Mouse (Mus musculus): ENCODE data around the gene Usp5. TPM values are rescaled to one million over a fixed set of nuclear protein-coding genes. Genes with fewer than 3 reads are reported as not detected.
"Not testable (repeated sequence)": the region's sequence is repeated elsewhere in the genome, so short reads cannot be mapped to it uniquely, and the experiment has no call there.

Usp5 gene
- polyA plus RNA-seq, 1 experiment from 2014 or later = 115 TPM

DNA sequence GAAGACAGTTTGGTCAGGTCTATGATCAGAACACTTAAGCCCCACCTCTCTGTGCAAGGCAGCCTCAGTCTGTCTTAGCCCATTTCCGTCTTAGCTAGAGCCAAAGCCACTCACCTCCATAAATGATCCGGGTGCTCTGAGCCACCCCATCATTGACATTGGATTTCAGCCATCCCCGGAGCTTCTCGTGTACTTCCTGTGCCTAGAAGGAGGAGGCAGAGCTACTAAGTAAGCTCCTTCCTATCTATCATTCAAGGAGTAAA lies 17.9 kb downstream of the Usp5 start:
- Histone ChIP-seq H3K36me3 (ENCODE audit: control insufficient read depth, insufficient read depth, low read length) (peaks cover 22% of the 10 kb centered on the region), H3K4me1 (replicated peaks; ENCODE audit: control insufficient read depth, insufficient read depth, low read length) (peaks cover 49% of the 10 kb centered on the region), H3K9ac (ENCODE audit: low read depth, low read length) (no peak overlapping the region; the same call in 1 of the 2 replicates), H3K4me2 (peak overlapping the region; percentile 70), H3K27ac (ENCODE audit: low read depth, low read length) (peak overlapping the region; percentile 98; the same call in 1 of the 2 replicates), H3K27me3 (replicated peaks; ENCODE audit: control insufficient read depth, insufficient read depth, low read length) (no peaks in the 10 kb centered on the region), H3K9me3 (ENCODE audit: control insufficient read depth, low read length) (no peaks in the 10 kb centered on the region), H3K4me3 (ENCODE audit: low read depth, low read length) (peak overlapping the region; percentile 87; the same call in 1 of the 2 replicates)
- DNase-seq (ENCODE audit: low spot score) = no peak
- ATAC-seq (replicated peaks; ENCODE audit: low FRiP score) = no peak
- 87% methylated on average over 4 of the region's 4 CpGs for WGBS

DNA sequence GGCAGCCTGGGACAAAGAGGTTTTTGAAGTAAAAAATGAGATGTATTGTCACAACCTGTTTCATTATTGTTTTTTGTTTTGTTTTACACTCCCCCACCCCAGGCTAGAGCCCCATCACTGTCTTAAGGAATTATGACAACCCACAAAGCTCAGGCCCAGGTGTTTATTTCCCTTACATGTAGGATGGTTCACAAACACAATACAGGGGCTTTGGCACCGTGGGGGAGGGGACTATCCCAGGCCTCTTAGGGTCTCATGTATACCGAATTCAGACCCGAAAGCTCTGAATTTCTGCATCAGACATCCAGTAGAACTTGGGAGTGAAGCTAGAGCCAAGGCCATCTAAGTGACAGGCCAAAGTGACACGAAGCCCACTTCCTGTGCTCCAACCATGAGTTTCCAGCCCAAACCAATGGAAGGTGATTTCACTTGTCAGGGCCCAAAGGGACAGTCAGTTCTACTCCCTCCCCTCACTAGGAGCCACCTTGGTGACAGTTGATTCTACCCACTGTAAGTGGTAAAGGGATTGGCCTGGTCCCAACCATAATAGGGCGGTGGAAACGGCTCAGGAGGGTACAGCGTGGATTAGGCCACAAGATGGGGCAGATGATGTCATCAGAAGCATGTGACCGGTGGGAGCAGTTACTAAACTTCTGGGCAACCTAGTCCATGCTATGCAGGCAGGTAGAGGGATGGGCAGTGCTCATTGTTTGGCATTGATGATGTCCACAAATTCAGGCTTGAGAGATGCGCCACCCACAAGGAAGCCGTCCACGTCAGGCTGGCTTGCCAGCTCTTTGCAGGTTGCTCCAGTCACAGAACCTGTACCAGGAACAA lies 18.5 kb downstream of the Usp5 start:
- not testable (repeated sequence) for H3K27me3 ChIP-seq (replicated peaks; ENCODE audit: control insufficient read depth, insufficient read depth, low read length); ATAC-seq (replicated peaks; ENCODE audit: low FRiP score); H3K9me3 ChIP-seq (ENCODE audit: control insufficient read depth, low read length); DNase-seq (ENCODE audit: low spot score)
- 80% methylated on average over 11 of the region's 11 CpGs for WGBS
- peaks cover 22% of the 10 kb centered on the region for H3K36me3 ChIP-seq (ENCODE audit: control insufficient read depth, insufficient read depth, low read length)
- H3K9ac ChIP-seq (ENCODE audit: low read depth, low read length) = peak overlapping the region; percentile 81; the same call in 1 of the 2 replicates
- H3K27ac ChIP-seq (ENCODE audit: low read depth, low read length) = peak overlapping the region; percentile 96; the same call in 1 of the 2 replicates
- peak overlapping the region; percentile 96 for H3K4me2 ChIP-seq
- H3K4me3 ChIP-seq (ENCODE audit: low read depth, low read length) = peak overlapping the region; percentile 68; the same call in 1 of the 2 replicates
- peaks cover 53% of the 10 kb centered on the region for H3K4me1 ChIP-seq (replicated peaks; ENCODE audit: control insufficient read depth, insufficient read depth, low read length)

DNA sequence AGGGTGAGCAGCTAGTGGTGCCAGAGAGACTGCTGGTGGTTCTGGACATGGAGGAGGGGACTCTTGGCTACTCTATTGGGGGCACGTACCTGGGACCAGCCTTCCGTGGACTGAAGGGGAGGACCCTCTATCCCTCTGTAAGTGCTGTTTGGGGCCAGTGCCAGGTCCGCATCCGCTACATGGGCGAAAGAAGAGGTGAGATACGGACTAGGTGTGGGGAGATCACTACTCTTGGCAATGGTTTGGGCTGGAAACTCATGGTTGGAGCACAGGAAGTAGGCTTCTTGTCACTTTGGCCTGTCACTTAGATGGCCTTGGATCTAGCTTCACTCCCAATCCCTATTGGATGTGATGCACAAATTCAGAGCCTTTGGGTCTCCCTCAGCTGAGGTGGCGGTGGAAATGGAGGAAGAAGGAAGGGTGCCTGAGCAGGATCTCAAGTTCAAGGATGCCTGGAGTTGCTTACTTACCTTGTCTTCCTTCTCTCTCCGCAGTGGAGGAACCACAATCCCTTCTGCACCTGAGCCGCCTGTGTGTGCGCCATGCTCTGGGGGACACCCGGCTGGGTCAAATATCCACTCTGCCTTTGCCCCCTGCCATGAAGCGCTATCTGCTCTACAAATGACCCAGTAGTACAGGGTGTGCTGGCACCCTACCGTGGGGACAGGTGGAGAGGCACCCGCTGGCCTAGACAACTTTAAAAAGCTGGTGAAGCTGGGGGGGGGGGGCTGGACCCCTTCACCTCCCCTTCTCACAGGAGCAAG lies 19.3 kb downstream of the Usp5 start:
- DNase-seq (ENCODE audit: low spot score) (no peak), ATAC-seq (replicated peaks; ENCODE audit: low FRiP score) (peak; percentile 1; the same call in 1 of the 2 replicates)
- H3K27ac ChIP-seq (ENCODE audit: low read depth, low read length) = peak overlapping the region; percentile 96
- no peaks in the 10 kb centered on the region for H3K9me3 ChIP-seq (ENCODE audit: control insufficient read depth, low read length)
- H3K27me3 ChIP-seq (replicated peaks; ENCODE audit: control insufficient read depth, insufficient read depth, low read length) = no peaks in the 10 kb centered on the region
- peak overlapping the region; percentile 68 for H3K4me3 ChIP-seq (ENCODE audit: low read depth, low read length)
- peaks cover 22% of the 10 kb centered on the region for H3K36me3 ChIP-seq (ENCODE audit: control insufficient read depth, insufficient read depth, low read length)
- peak overlapping the region; percentile 96 for H3K4me2 ChIP-seq
- H3K9ac ChIP-seq (ENCODE audit: low read depth, low read length) = peak overlapping the region; percentile 81
- 56% methylated on average over 14 of the region's 14 CpGs for WGBS
- H3K4me1 ChIP-seq (replicated peaks; ENCODE audit: control insufficient read depth, insufficient read depth, low read length) = peaks cover 55% of the 10 kb centered on the region

DNA sequence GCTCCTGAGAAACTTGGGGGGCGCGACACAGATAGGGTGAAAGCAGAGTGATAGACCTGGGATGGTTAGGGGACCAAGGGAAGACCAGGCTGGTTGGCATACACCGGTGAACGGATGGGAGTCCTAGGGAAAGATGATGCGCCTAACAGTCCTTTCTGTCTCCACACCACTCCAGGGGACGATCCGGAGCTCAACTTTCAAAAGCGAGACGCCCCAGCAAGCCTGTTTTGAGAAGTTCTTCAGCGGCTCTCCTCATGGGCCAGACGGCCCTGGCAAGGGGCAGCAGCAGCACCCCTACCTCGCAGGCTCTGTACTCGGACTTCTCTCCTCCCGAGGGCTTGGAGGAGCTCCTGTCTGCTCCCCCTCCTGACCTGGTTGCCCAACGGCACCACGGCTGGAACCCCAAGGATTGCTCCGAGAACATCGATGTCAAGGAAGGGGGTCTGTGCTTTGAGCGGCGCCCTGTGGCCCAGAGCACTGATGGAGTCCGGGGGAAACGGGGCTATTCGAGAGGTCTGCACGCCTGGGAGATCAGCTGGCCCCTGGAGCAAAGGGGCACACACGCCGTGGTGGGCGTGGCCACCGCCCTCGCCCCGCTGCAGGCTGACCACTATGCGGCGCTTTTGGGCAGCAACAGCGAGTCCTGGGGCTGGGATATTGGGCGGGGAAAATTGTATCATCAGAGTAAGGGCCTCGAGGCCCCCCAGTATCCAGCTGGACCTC lies 20.1 kb downstream of the Usp5 start:
- peak; percentile 40 for ATAC-seq (replicated peaks; ENCODE audit: low FRiP score)
- Histone ChIP-seq H3K4me1 (replicated peaks; ENCODE audit: control insufficient read depth, insufficient read depth, low read length) (peaks cover 48% of the 10 kb centered on the region), H3K9ac (ENCODE audit: low read depth, low read length) (peak overlapping the region; percentile 81), H3K4me3 (ENCODE audit: low read depth, low read length) (peak overlapping the region; percentile 68), H3K4me2 (peak overlapping the region; percentile 96), H3K9me3 (ENCODE audit: control insufficient read depth, low read length) (no peaks in the 10 kb centered on the region), H3K27me3 (replicated peaks; ENCODE audit: control insufficient read depth, insufficient read depth, low read length) (no peaks in the 10 kb centered on the region), H3K36me3 (ENCODE audit: control insufficient read depth, insufficient read depth, low read length) (peaks cover 22% of the 10 kb centered on the region), H3K27ac (ENCODE audit: low read depth, low read length) (peak overlapping the region; percentile 96)
- peak; percentile 87 for DNase-seq (ENCODE audit: low spot score)
- under 1% methylated on average over 35 of the region's 35 CpGs for WGBS

DNA sequence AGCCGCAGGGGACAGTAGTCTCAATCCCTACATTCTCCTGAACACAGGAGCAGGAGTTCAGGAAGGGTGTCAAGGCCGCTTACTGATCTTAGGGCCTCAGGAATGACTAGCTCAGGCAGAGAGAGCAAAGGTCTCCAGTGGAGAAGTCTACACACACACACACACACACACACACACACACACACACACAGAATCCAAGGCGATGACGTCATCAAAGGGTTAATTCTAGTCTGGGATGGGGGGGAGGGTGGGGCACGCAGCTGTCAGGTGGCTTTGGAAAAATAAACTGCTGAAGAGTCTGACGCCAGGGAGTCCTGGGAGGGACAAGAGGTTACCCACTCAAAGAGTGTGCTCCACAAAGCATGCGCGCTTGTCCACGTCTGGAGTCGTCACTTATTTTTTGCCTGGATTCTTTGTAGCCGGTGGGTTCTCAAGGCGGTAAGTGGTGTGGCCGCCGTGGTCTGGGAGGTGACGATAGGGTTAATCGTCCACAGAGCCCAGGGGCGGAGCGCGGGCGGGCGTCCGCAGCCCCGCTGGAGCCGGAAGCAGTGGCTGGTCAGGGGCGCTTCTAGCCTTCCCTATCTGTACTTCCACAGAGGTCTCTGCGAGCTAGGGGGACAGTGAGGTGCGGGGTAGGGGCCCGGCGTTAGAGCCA lies 20.8 kb downstream of the Usp5 start, which contains the start of gene Spsb2:
TSS of gene Spsb2 (plus strand) at position 304 of the 655 bp plus-strand sequence.
- H3K4me1 ChIP-seq (replicated peaks; ENCODE audit: control insufficient read depth, insufficient read depth, low read length) = peaks cover 47% of the 10 kb centered on the region
- peak within 1 kb of the TSS; percentile 68 for H3K4me3 ChIP-seq (ENCODE audit: low read depth, low read length)
- no peaks in the 10 kb centered on the region for H3K9me3 ChIP-seq (ENCODE audit: control insufficient read depth, low read length)
- peaks cover 22% of the 10 kb centered on the region for H3K36me3 ChIP-seq (ENCODE audit: control insufficient read depth, insufficient read depth, low read length)
- peak within 1 kb of the TSS; percentile 96 for H3K27ac ChIP-seq (ENCODE audit: low read depth, low read length)
- peak within 1 kb of the TSS; percentile 81 for H3K9ac ChIP-seq (ENCODE audit: low read depth, low read length)
- H3K4me2 ChIP-seq = peak within 1 kb of the TSS; percentile 96
- DNase-seq (ENCODE audit: low spot score) = peak; percentile 84
- no peaks in the 10 kb centered on the region for H3K27me3 ChIP-seq (replicated peaks; ENCODE audit: control insufficient read depth, insufficient read depth, low read length)
- ATAC-seq (replicated peaks; ENCODE audit: low FRiP score) = peak; percentile 65
- 3% methylated on average over 29 of the region's 29 CpGs for WGBS

DNA sequence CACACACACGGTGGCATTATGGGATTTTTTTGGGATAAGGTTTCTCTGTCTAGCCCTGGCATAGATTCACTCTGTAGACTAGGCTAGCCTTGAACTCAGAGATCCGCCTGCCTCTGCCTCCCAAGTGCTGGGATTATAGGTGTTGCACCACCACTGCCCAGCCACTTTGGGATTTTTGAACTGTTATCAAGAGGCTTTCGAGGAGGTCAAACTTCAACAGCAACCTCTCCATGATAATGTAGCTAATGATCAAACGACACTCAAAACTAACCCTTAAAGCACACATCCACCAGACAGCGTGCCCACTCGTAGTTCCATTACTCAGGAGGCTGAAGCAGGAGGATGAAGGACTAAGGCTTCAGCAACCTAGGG lies 21.3 kb downstream of the Usp5 start:
- H3K36me3 ChIP-seq (ENCODE audit: control insufficient read depth, insufficient read depth, low read length) = peaks cover 22% of the 10 kb centered on the region
- H3K27ac ChIP-seq (ENCODE audit: low read depth, low read length) = peak overlapping the region; percentile 96
- DNase-seq (ENCODE audit: low spot score) (no peak), ATAC-seq (replicated peaks; ENCODE audit: low FRiP score) (no peak)
- peak overlapping the region; percentile 81 for H3K9ac ChIP-seq (ENCODE audit: low read depth, low read length)
- 66% methylated on average over 6 of the region's 6 CpGs for WGBS
- H3K4me1 ChIP-seq (replicated peaks; ENCODE audit: control insufficient read depth, insufficient read depth, low read length) = peaks cover 47% of the 10 kb centered on the region
- H3K4me2 ChIP-seq = peak overlapping the region; percentile 96
- no peaks in the 10 kb centered on the region for H3K27me3 ChIP-seq (replicated peaks; ENCODE audit: control insufficient read depth, insufficient read depth, low read length)
- H3K4me3 ChIP-seq (ENCODE audit: low read depth, low read length) = peak overlapping the region; percentile 68
- no peaks in the 10 kb centered on the region for H3K9me3 ChIP-seq (ENCODE audit: control insufficient read depth, low read length)

DNA sequence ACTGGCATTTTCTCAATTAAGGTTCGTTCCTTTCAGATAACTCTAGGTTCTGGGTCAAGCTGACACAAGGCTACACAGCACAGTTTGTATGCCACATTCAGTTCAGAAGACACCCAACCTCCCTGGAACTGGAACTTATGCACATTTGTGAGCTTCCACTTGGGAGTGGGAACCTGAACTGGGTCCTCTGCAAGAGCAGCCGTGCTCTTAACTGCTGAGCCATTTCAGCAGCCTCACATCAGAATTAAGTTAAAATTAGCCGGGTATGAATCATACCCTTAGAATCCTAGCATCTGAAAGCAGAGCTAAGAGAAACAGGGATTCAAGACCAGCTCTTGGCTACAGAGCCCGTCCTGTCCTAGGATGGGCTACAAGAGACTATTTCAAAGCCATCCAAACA lies 21.9 kb downstream of the Usp5 start:
- Histone ChIP-seq H3K4me1 (replicated peaks; ENCODE audit: control insufficient read depth, insufficient read depth, low read length) (peaks cover 44% of the 10 kb centered on the region), H3K4me2 (no peak overlapping the region; the same call in 1 of the 2 replicates), H3K27ac (ENCODE audit: low read depth, low read length) (no peak overlapping the region), H3K9me3 (ENCODE audit: control insufficient read depth, low read length) (no peaks in the 10 kb centered on the region), H3K36me3 (ENCODE audit: control insufficient read depth, insufficient read depth, low read length) (peaks cover 21% of the 10 kb centered on the region), H3K4me3 (ENCODE audit: low read depth, low read length) (no peak overlapping the region), H3K9ac (ENCODE audit: low read depth, low read length) (no peak overlapping the region), H3K27me3 (replicated peaks; ENCODE audit: control insufficient read depth, insufficient read depth, low read length) (no peaks in the 10 kb centered on the region)
- ATAC-seq (replicated peaks; ENCODE audit: low FRiP score) = no peak
- WGBS = 85% methylated on average over 4 of the region's 4 CpGs
- DNase-seq (ENCODE audit: low spot score) = no peak
